Mouse (Mus musculus): ENCODE data around the gene Slc35g1. TPM values are rescaled to one million over a fixed set of nuclear protein-coding genes. Genes with fewer than 3 reads are reported as not detected.

Slc35g1 gene
- total and polyA plus RNA-seq, 3 experiments, result 11.3 to 58.4 (median 44.4) TPM

DNA sequence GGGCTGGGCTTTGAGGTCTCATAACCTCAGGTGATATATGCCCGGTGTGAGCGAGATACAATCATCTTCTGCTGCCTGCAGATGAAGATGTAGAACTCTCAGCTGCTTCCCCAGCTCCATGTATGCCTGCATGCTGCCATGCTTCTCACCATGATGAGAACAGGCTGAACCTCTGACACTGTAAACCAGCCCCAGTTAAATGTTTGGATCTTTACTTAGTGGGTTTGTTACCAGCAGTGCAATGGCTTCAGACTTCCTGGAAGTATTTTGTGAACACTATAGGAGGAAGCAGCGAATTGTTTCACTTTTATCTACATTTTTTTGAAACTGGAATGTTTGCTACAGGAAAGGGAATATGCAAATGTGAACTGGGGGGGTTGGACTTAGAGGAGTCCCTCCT lies 36.2 kb downstream of the Slc35g1 start:
- Histone ChIP-seq H3K27me3 (ENCODE audit: insufficient read depth, low read length) (peaks cover 2% of the 10 kb centered on the region; the same call in 1 of the 2 replicates), H3K9me3 (replicated peaks) (no peaks in the 10 kb centered on the region), H3K36me3 (replicated peaks) (no peaks in the 10 kb centered on the region), H3K4me1 (ENCODE audit: insufficient read depth, low read depth, low read length) (peaks cover 12% of the 10 kb centered on the region), H3K4me3 (ENCODE audit: low read depth, low read length) (no peak overlapping the region)
- TF ChIP-seq POLR2AphosphoS5 (IDR thresholded peaks at IDR 0.05; ENCODE audit: insufficient replicate concordance, low read depth, low read length) (no peak), GATA1 (IDR thresholded peaks at IDR 0.05; ENCODE audit: borderline replicate concordance, low read length) (no peak), GATA2 (IDR thresholded peaks at IDR 0.05; ENCODE audit: borderline replicate concordance, low read depth, low read length) (no peak), TAL1 (conservative IDR thresholded peaks at IDR 0.05; ENCODE audit: low read depth, low read length) (no peak), CTCF (IDR thresholded peaks at IDR 0.05; ENCODE audit: low read depth, low read length) (no peak)
- DNase-seq (ENCODE audit: low spot score) (no peak), ATAC-seq (ENCODE audit: extremely low read depth, insufficient number of reproducible peaks, low FRiP score, poor library complexity, severe bottlenecking) (no peak)

DNA sequence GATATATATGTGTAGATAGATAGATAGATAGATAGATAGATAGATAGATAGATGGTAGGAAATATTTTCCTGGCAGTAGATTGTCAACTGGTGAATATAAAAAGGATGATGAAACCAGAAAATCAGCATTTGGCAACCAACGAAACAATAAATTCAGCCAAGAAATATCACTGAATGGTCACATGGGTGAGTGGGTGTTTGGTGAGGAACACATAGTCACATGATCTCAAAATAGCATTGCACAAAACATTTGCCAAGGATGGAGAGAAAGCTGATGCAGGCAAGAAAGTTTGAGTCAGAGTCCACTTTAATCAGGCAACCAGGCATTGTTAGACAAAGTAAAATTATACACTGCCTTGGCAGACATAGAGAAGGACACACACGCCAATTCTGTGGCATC lies 37.6 kb downstream of the Slc35g1 start:
- DNase-seq (ENCODE audit: low spot score) (no peak), ATAC-seq (ENCODE audit: extremely low read depth, insufficient number of reproducible peaks, low FRiP score, poor library complexity, severe bottlenecking) (no peak)
- TF ChIP-seq CTCF (IDR thresholded peaks at IDR 0.05; ENCODE audit: low read depth, low read length), result no peak
- TF ChIP-seq GATA2 (IDR thresholded peaks at IDR 0.05; ENCODE audit: borderline replicate concordance, low read depth, low read length), result no peak
- no peak for TF ChIP-seq TAL1 (conservative IDR thresholded peaks at IDR 0.05; ENCODE audit: low read depth, low read length)
- TF ChIP-seq GATA1 (IDR thresholded peaks at IDR 0.05; ENCODE audit: borderline replicate concordance, low read length), result no peak
- no peak for TF ChIP-seq POLR2AphosphoS5 (IDR thresholded peaks at IDR 0.05; ENCODE audit: insufficient replicate concordance, low read depth, low read length)

DNA sequence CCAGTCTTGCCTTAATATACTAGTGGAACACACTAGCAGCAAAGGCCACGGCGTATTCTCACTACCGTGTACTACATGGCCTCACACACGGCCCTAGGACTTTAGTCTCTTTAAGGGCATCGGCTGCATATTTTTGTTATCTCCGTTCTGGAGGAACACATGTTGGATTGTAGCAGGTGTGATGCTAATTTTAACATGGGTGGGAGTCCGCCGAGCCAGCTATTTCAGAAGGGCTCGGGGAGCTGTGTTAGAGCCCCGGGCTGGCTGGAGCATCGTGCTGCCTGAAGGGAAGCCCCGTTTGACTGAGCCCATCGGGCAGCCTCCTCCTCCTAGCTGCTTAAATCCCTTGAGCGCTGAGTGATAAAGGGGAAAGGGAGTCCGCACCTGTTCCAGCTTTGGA lies 39.4 kb downstream of the Slc35g1 start:
- ATAC-seq (ENCODE audit: extremely low read depth, insufficient number of reproducible peaks, low FRiP score, poor library complexity, severe bottlenecking) (no peak), DNase-seq (ENCODE audit: low spot score) (no peak)
- no peak overlapping the region for H3K4me3 ChIP-seq (ENCODE audit: low read depth, low read length)
- H3K9me3 ChIP-seq (replicated peaks), result no peaks in the 10 kb centered on the region
- TF ChIP-seq GATA1 (IDR thresholded peaks at IDR 0.05; ENCODE audit: borderline replicate concordance, low read length), result no peak
- TF ChIP-seq POLR2AphosphoS5 (IDR thresholded peaks at IDR 0.05; ENCODE audit: insufficient replicate concordance, low read depth, low read length), result no peak
- no peak for TF ChIP-seq TAL1 (conservative IDR thresholded peaks at IDR 0.05; ENCODE audit: low read depth, low read length)
- no peak for TF ChIP-seq GATA2 (IDR thresholded peaks at IDR 0.05; ENCODE audit: borderline replicate concordance, low read depth, low read length)
- no peak for TF ChIP-seq CTCF (IDR thresholded peaks at IDR 0.05; ENCODE audit: low read depth, low read length)
- H3K36me3 ChIP-seq (replicated peaks), result no peaks in the 10 kb centered on the region
- peaks cover 2% of the 10 kb centered on the region; the same call in 1 of the 2 replicates for H3K27me3 ChIP-seq (ENCODE audit: insufficient read depth, low read length)
- peaks cover 12% of the 10 kb centered on the region for H3K4me1 ChIP-seq (ENCODE audit: insufficient read depth, low read depth, low read length)

More for the DNA sequence above, 37.6 kb downstream of the Slc35g1 start:
- H3K9me3 ChIP-seq (replicated peaks), result no peaks in the 10 kb centered on the region
- H3K27me3 ChIP-seq (ENCODE audit: insufficient read depth, low read length), result peaks cover 2% of the 10 kb centered on the region; the same call in 1 of the 2 replicates
- peaks cover 12% of the 10 kb centered on the region for H3K4me1 ChIP-seq (ENCODE audit: insufficient read depth, low read depth, low read length)
- no peaks in the 10 kb centered on the region for H3K36me3 ChIP-seq (replicated peaks)
- no peak overlapping the region for H3K4me3 ChIP-seq (ENCODE audit: low read depth, low read length)

DNA sequence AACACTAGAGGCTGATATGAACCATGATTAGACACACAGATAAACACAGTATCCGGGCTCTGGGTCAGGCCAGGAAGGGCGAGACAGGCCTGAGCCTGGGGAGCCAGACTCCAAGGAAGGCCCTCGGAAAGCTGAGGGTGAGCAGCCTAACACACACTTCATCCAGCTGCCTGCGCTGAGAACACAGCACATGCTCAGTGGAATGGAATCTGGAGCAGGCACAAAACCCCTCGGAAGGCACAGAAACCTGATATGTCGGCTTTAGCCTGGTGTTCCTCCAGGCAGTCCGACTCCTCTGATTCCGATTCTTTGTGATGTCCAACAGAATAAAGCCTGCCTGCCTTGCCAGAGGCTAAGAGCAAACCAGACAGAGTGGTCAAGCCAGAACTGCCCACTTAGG lies 46.1 kb downstream of the Slc35g1 start:
- ATAC-seq (ENCODE audit: extremely low read depth, insufficient number of reproducible peaks, low FRiP score, poor library complexity, severe bottlenecking) (no peak), DNase-seq (ENCODE audit: low spot score) (no peak)
- Histone ChIP-seq H3K4me3 (ENCODE audit: low read depth, low read length) (no peak overlapping the region), H3K36me3 (replicated peaks) (no peaks in the 10 kb centered on the region), H3K4me1 (ENCODE audit: insufficient read depth, low read depth, low read length) (no peaks in the 10 kb centered on the region), H3K27me3 (ENCODE audit: insufficient read depth, low read length) (peaks cover 4% of the 10 kb centered on the region; the same call in 1 of the 2 replicates), H3K9me3 (replicated peaks) (no peaks in the 10 kb centered on the region)
- no peak for TF ChIP-seq POLR2AphosphoS5 (IDR thresholded peaks at IDR 0.05; ENCODE audit: insufficient replicate concordance, low read depth, low read length)
- no peak for TF ChIP-seq GATA2 (IDR thresholded peaks at IDR 0.05; ENCODE audit: borderline replicate concordance, low read depth, low read length)
- no peak for TF ChIP-seq TAL1 (conservative IDR thresholded peaks at IDR 0.05; ENCODE audit: low read depth, low read length)
- no peak for TF ChIP-seq CTCF (IDR thresholded peaks at IDR 0.05; ENCODE audit: low read depth, low read length)
- TF ChIP-seq GATA1 (IDR thresholded peaks at IDR 0.05; ENCODE audit: borderline replicate concordance, low read length), result no peak

DNA sequence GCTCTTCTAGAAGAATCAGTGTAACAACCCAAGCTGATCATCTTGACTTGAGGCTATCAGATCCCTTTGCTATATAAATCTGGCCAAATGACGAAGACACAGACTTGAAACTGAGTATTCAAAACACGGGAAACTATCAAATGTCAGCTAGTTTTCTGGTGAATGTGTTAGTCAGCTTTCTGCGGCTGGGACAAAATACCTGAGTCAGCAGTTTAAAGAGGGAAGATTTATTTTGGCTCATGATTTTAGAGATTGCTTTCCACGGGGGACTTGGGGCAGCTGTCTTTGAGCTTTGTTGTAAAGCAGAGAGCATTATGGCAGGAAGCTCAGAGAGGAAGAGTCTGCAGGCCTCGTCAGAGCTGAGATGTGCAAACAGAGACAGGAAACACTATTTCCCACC lies 50.0 kb downstream of the Slc35g1 start:
- DNase-seq (ENCODE audit: low spot score) (no peak), ATAC-seq (ENCODE audit: extremely low read depth, insufficient number of reproducible peaks, low FRiP score, poor library complexity, severe bottlenecking) (no peak)
- Histone ChIP-seq H3K27me3 (ENCODE audit: insufficient read depth, low read length) (peaks cover 10% of the 10 kb centered on the region; the same call in 1 of the 2 replicates), H3K9me3 (replicated peaks) (no peaks in the 10 kb centered on the region), H3K36me3 (replicated peaks) (no peaks in the 10 kb centered on the region), H3K4me1 (ENCODE audit: insufficient read depth, low read depth, low read length) (no peaks in the 10 kb centered on the region), H3K4me3 (ENCODE audit: low read depth, low read length) (no peak overlapping the region)
- TF ChIP-seq TAL1 (conservative IDR thresholded peaks at IDR 0.05; ENCODE audit: low read depth, low read length), result no peak
- no peak for TF ChIP-seq GATA2 (IDR thresholded peaks at IDR 0.05; ENCODE audit: borderline replicate concordance, low read depth, low read length)
- no peak for TF ChIP-seq GATA1 (IDR thresholded peaks at IDR 0.05; ENCODE audit: borderline replicate concordance, low read length)
- TF ChIP-seq POLR2AphosphoS5 (IDR thresholded peaks at IDR 0.05; ENCODE audit: insufficient replicate concordance, low read depth, low read length), result no peak
- no peak for TF ChIP-seq CTCF (IDR thresholded peaks at IDR 0.05; ENCODE audit: low read depth, low read length)

Other genes with a start within 250 kb of the Slc35g1 start
- gene Fra10ac1, start 171.8 kb upstream of the Slc35g1 start, total RNA-seq (2014; fragmentation: Nextera tagmentation), result 18.1 and 18.4 TPM in 2 replicates
- gene Fra10ac1, start 171.8 kb upstream of the Slc35g1 start, total RNA-seq (2017), result 23.2 and 23.9 TPM in 2 replicates
- 15.9 and 17.5 TPM in 2 replicates for gene Fra10ac1, start 171.8 kb upstream of the Slc35g1 start, polyA plus RNA-seq (2012)
- 0.08 TPM in 1 of 2 replicates, not detected in the other for gene Lgi1, start 131.4 kb upstream of the Slc35g1 start, total RNA-seq (2014; fragmentation: Nextera tagmentation)
- gene Lgi1, start 131.4 kb upstream of the Slc35g1 start, total RNA-seq (2017), result 0.17 and 0.38 TPM in 2 replicates
- gene Lgi1, start 131.4 kb upstream of the Slc35g1 start, polyA plus RNA-seq (2012), result not detected in 2 replicates
- not detected in 2 replicates for gene Plce1, start 85.1 kb downstream of the Slc35g1 start, total RNA-seq (2014; fragmentation: Nextera tagmentation)
- 0.16 and 0.17 TPM in 2 replicates for gene Plce1, start 85.1 kb downstream of the Slc35g1 start, total RNA-seq (2017)
- gene Plce1, start 85.1 kb downstream of the Slc35g1 start, polyA plus RNA-seq (2012), result not detected in 2 replicates